Mouse (Mus musculus) heart, adult 2 months (tissue): ENCODE data around the gene Gjb6. TPM values are rescaled to one million over a fixed set of nuclear protein-coding genes. Genes with fewer than 3 reads are reported as not detected.

Experiments used
- DNase-seq, 2 experiments: peaks; one replicate each; pipeline ENCODE4 v3.0.0; 2021
- H3K27ac ChIP-seq: fragments of 200-600 bp; 2 replicates; pipeline ENCODE4 v1.8.1; 2022
- H3K27me3 ChIP-seq: fragments of 200-500 bp; 2 replicates; pipeline ENCODE4 v1.6.1; 2012; ENCODE audit warnings: mild to moderate bottlenecking, low read length, inconsistent platforms, mixed read lengths; ENCODE audit not compliant: control insufficient read depth, insufficient read depth
- H3K36me3 ChIP-seq: fragments of 200-500 bp; 2 replicates; pipeline ENCODE4 v1.6.1; 2012; ENCODE audit warnings: low read length, inconsistent platforms; ENCODE audit not compliant: control insufficient read depth, insufficient read depth
- H3K4me1 ChIP-seq: fragments of 200-500 bp; 2 replicates; pipeline ENCODE4 v1.6.1; 2011; ENCODE audit warnings: low read length; ENCODE audit not compliant: control insufficient read depth, insufficient read depth
- H3K4me3 ChIP-seq: fragments of 200-600 bp; 2 replicates; pipeline ENCODE4 v1.8.1; 2022
- H3K79me2 ChIP-seq: fragments of 200-500 bp; replicated peaks from 2 replicates; pipeline ENCODE4 v1.6.1; 2012; ENCODE audit warnings: mild to moderate bottlenecking, inconsistent platforms, low read length, moderate library complexity, mixed read lengths; ENCODE audit not compliant: control insufficient read depth, insufficient read depth
- H3K9ac ChIP-seq: fragments of 200-500 bp; 2 replicates; pipeline ENCODE4 v1.6.1; 2012; ENCODE audit warnings: low read depth, mild to moderate bottlenecking, control low read depth, inconsistent platforms, low read length, mixed read lengths
- CTCF ChIP-seq: fragments of 200-600 bp; IDR thresholded peaks from 2 replicates; pipeline ENCODE4 v1.8.1; 2022; ENCODE audit warnings: antibody characterized with exemption, mild to moderate bottlenecking, moderate library complexity
- EP300 ChIP-seq: fragments of 200-500 bp; IDR thresholded peaks from 2 replicates; pipeline ENCODE4 v1.6.1; 2011; ENCODE audit warnings: low read depth, low read length, control low read depth; ENCODE audit not compliant: insufficient read depth
- POLR2A ChIP-seq: fragments of 200-500 bp; IDR thresholded peaks from 2 replicates; pipeline ENCODE4 v1.6.1; 2011; ENCODE audit warnings: mild to moderate bottlenecking, low read depth, low read length, control low read depth; ENCODE audit not compliant: insufficient read depth
- WGBS: fragments of 180-500 bp; shearing (Covaris S2); methylation state at CpG from one replicate; pipeline ENCODE4 v1.1.7; 2018; 5-methylcytosine and 5-hydroxymethylcytosine counted together
- intact Hi-C: fragments of 180-260 bp; cut with DNase I; formaldehyde crosslinking; loops from one replicate; pipeline ENCODE4 v1.15.1; 2025
- polyA plus RNA-seq: library from polyadenylated mRNA; depleted of rRNA; stranded (reverse); fragments of >200 nt; gene quantifications from 2 replicates; pipeline ENCODE4 v1.2.3, GENCODE M21; 2012
- total RNA-seq, 2 experiments: library from RNA; stranded (reverse); gene quantifications; 2 replicates each; pipeline ENCODE4 v1.2.3; 2021

Gene Gjb6
- total and polyA plus RNA-seq, 3 experiments = not detected

GRCm38 (mm10) chr14:57101623-57102022 is 31.8 kb downstream of the Gjb6 start:
- TF ChIP-seq EP300 (no peak), CTCF (no peak), POLR2A (no peak)
- H3K4me1 ChIP-seq = no peaks in the 10 kb centered on the region
- no peaks in the 10 kb centered on the region for H3K36me3 ChIP-seq
- 86% methylated on average over 7 of the region's 7 CpGs for WGBS
- H3K27ac ChIP-seq = no peak overlapping the region
- intact Hi-C loops = no loop called here
- no peaks in the 10 kb centered on the region for H3K79me2 ChIP-seq
- no peak overlapping the region for H3K9ac ChIP-seq
- no peak for DNase-seq
- peaks cover 13% of the 10 kb centered on the region for H3K27me3 ChIP-seq
- H3K4me3 ChIP-seq = no peak overlapping the region

GRCm38 (mm10) chr14:57095855-57096254 is 37.6 kb downstream of the Gjb6 start:
- Histone ChIP-seq H3K4me3 (no peak overlapping the region), H3K27ac (no peak overlapping the region), H3K27me3 (no peaks in the 10 kb centered on the region), H3K79me2 (no peaks in the 10 kb centered on the region), H3K9ac (no peak overlapping the region), H3K36me3 (no peaks in the 10 kb centered on the region), H3K4me1 (no peaks in the 10 kb centered on the region)
- no peak for DNase-seq
- 53% methylated on average over 4 of the region's 4 CpGs for WGBS
- intact Hi-C loops = loop anchor here (10.0 kb wide), 1 partner anchor 549 kb away; no protein-coding TSS in a partner anchor
- TF ChIP-seq EP300 = no peak
- no peak for TF ChIP-seq CTCF
- no peak for TF ChIP-seq POLR2A

GRCm38 (mm10) chr14:57093029-57093428 is 40.4 kb downstream of the Gjb6 start:
- H3K4me3 ChIP-seq = no peak overlapping the region
- H3K36me3 ChIP-seq = no peaks in the 10 kb centered on the region
- intact Hi-C loops = loop anchor here (5.0 to 10.0 kb wide), 2 partner anchors 269 to 552 kb away; no protein-coding TSS in a partner anchor
- DNase-seq = peak; percentile 13 to 28
- no peaks in the 10 kb centered on the region for H3K79me2 ChIP-seq
- H3K27me3 ChIP-seq = no peaks in the 10 kb centered on the region
- no peaks in the 10 kb centered on the region for H3K4me1 ChIP-seq
- H3K9ac ChIP-seq = no peak overlapping the region
- TF ChIP-seq POLR2A = no peak
- TF ChIP-seq CTCF = peak; percentile 65
- no peak for TF ChIP-seq EP300
- WGBS = 7% methylated on average over 8 of the region's 8 CpGs
- no peak overlapping the region for H3K27ac ChIP-seq

- H3K9ac ChIP-seq = no peak overlapping the region
- no peak overlapping the region for H3K27ac ChIP-seq
- H3K4me1 ChIP-seq = peaks cover 4% of the 10 kb centered on the region
- no peaks in the 10 kb centered on the region for H3K79me2 ChIP-seq
- no peak for TF ChIP-seq POLR2A
- TF ChIP-seq EP300 = no peak
- TF ChIP-seq CTCF = no peak
- intact Hi-C loops = loop anchor here (5.0 to 10.0 kb wide), 2 partner anchors 272 to 555 kb away; no protein-coding TSS in a partner anchor
- H3K4me3 ChIP-seq = no peak overlapping the region
- H3K36me3 ChIP-seq = no peaks in the 10 kb centered on the region
- no peak for DNase-seq
- 70% methylated on average over 2 of the region's 2 CpGs for WGBS
- no peaks in the 10 kb centered on the region for H3K27me3 ChIP-seq
Measured at GRCm38 (mm10) chr14:57090001-57090400, 43.4 kb downstream of the Gjb6 start.

- 86% methylated on average over 7 of the region's 7 CpGs for WGBS
- no peak overlapping the region for H3K4me3 ChIP-seq
- H3K27me3 ChIP-seq = no peaks in the 10 kb centered on the region
- H3K36me3 ChIP-seq = no peaks in the 10 kb centered on the region
- H3K27ac ChIP-seq = no peak overlapping the region
- H3K4me1 ChIP-seq = peaks cover 4% of the 10 kb centered on the region
- H3K9ac ChIP-seq = no peak overlapping the region
- intact Hi-C loops = no loop called here
- no peaks in the 10 kb centered on the region for H3K79me2 ChIP-seq
- DNase-seq = no peak
- TF ChIP-seq CTCF (no peak), POLR2A (no peak), EP300 (no peak)
Measured at GRCm38 (mm10) chr14:57089107-57089506, 44.3 kb downstream of the Gjb6 start.

GRCm38 (mm10) chr14:57084180-57084668 is 49.2 kb downstream of the Gjb6 start:
- no peak for DNase-seq
- no peaks in the 10 kb centered on the region for H3K36me3 ChIP-seq
- no peak overlapping the region for H3K4me3 ChIP-seq
- H3K27ac ChIP-seq = no peak overlapping the region
- no peaks in the 10 kb centered on the region for H3K79me2 ChIP-seq
- peaks cover 4% of the 10 kb centered on the region for H3K4me1 ChIP-seq
- no peak overlapping the region for H3K9ac ChIP-seq
- TF ChIP-seq EP300 = no peak
- intact Hi-C loops = no loop called here
- H3K27me3 ChIP-seq = no peaks in the 10 kb centered on the region
- WGBS = 35% methylated on average over 11 of the region's 11 CpGs
